Mouse (Mus musculus): ENCODE results near the gene Plce1. TPM values are rescaled to one million over a fixed set of nuclear protein-coding genes. Genes with fewer than 3 reads are reported as not detected.
"Not testable (repeated sequence)": the region's sequence is repeated elsewhere in the genome, so short reads cannot be mapped to it uniquely, and the experiment has no call there.

Gene Plce1
- polyA plus RNA-seq, 1 experiment = not detected

GRCm38 (mm10) chr19:38527475-38527874, 46.6 kb downstream of the Plce1 start:
- TF ChIP-seq POLR2A (IDR thresholded peaks at IDR 0.05; ENCODE audit: borderline replicate concordance, low read depth, low read length) = no peak
- H3K4me3 ChIP-seq (ENCODE audit: insufficient read depth, low read length) = no peak overlapping the region
- H3K27ac ChIP-seq (ENCODE audit: insufficient read depth, low read depth, low read length) = no peak overlapping the region
- no peaks in the 10 kb centered on the region for H3K4me1 ChIP-seq (ENCODE audit: control insufficient read depth, insufficient read depth, low read length)

- H3K4me1 ChIP-seq (ENCODE audit: control insufficient read depth, insufficient read depth, low read length) = no peaks in the 10 kb centered on the region
- no peak overlapping the region for H3K27ac ChIP-seq (ENCODE audit: insufficient read depth, low read depth, low read length)
- no peak for TF ChIP-seq CTCF (IDR thresholded peaks at IDR 0.05; ENCODE audit: low read depth, low read length)
- no peak for TF ChIP-seq POLR2A (IDR thresholded peaks at IDR 0.05; ENCODE audit: borderline replicate concordance, low read depth, low read length)
- no peak overlapping the region for H3K4me3 ChIP-seq (ENCODE audit: insufficient read depth, low read length)
Measured at GRCm38 (mm10) chr19:38533230-38533629, 52.3 kb downstream of the Plce1 start.

DNA sequence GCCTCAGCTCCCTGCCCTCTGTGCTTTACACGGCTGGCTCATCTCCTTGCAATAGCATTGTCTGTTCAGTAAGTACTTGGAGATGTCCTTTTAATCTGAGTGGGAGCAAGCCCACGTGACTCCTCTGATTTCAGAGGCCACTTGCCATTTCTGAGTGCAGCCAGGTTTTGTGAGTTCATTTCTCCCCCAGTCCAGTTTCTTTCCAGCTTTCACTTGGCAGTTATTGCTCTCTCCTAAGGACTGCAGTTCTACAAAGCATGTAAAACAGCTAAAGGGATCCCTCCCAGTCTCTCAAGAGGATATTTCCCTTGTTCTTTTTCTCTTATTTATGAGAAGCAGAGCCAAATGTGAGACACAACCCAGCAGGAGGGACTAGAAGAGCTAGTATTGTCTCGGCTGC, 58.4 kb downstream of the Plce1 start:
- H3K4me1 ChIP-seq (ENCODE audit: control insufficient read depth, insufficient read depth, low read length) = no peaks in the 10 kb centered on the region
- H3K4me3 ChIP-seq (ENCODE audit: insufficient read depth, low read length) = no peak overlapping the region
- TF ChIP-seq POLR2A (IDR thresholded peaks at IDR 0.05; ENCODE audit: borderline replicate concordance, low read depth, low read length) = no peak
- TF ChIP-seq CTCF (IDR thresholded peaks at IDR 0.05; ENCODE audit: low read depth, low read length) = no peak
- H3K27ac ChIP-seq (ENCODE audit: insufficient read depth, low read depth, low read length) = no peak overlapping the region

- no peak overlapping the region for H3K27ac ChIP-seq (ENCODE audit: insufficient read depth, low read depth, low read length)
- H3K4me3 ChIP-seq (ENCODE audit: insufficient read depth, low read length) = no peak overlapping the region
- H3K4me1 ChIP-seq (ENCODE audit: control insufficient read depth, insufficient read depth, low read length) = no peaks in the 10 kb centered on the region
- TF ChIP-seq POLR2A (IDR thresholded peaks at IDR 0.05; ENCODE audit: borderline replicate concordance, low read depth, low read length) (no peak), CTCF (IDR thresholded peaks at IDR 0.05; ENCODE audit: low read depth, low read length) (no peak)
Measured at GRCm38 (mm10) chr19:38540549-38540948, 59.6 kb downstream of the Plce1 start.

DNA sequence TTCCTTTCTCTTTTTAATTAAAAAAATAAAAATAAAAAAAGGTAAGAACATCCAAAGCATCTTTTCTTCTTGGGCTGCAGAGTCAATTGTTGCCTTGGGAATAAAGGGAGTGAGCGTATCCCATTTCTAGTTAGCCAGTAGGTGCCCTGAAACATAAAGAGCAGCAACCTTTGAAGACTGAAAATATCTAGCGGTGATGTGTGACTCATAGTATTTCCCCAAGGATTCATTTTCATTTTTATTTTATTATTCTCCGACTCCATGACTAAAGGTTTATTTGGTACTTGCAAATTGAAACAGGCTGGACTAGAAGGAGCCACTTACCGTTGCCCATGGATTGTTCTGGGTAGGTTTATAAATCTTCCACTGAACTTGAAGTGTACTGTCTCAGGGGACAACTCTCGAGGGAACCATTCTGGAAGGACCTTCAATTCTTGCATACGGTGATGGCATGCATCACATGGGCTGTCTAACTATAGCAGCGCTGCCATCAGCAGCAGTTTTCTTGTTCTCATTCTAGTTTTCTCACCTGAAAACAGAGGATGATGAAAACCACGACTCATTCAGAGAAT, 68.7 kb downstream of the Plce1 start:
- no peaks in the 10 kb centered on the region for H3K4me1 ChIP-seq (ENCODE audit: control insufficient read depth, insufficient read depth, low read length)
- H3K4me3 ChIP-seq (ENCODE audit: insufficient read depth, low read length) = no peak overlapping the region
- no peak for TF ChIP-seq CTCF (IDR thresholded peaks at IDR 0.05; ENCODE audit: low read depth, low read length)
- TF ChIP-seq POLR2A (IDR thresholded peaks at IDR 0.05; ENCODE audit: borderline replicate concordance, low read depth, low read length) = no peak
- no peak overlapping the region for H3K27ac ChIP-seq (ENCODE audit: insufficient read depth, low read depth, low read length)

- no peaks in the 10 kb centered on the region for H3K4me1 ChIP-seq (ENCODE audit: control insufficient read depth, insufficient read depth, low read length)
- H3K4me3 ChIP-seq (ENCODE audit: insufficient read depth, low read length) = no peak overlapping the region
- TF ChIP-seq POLR2A (IDR thresholded peaks at IDR 0.05; ENCODE audit: borderline replicate concordance, low read depth, low read length) (no peak), CTCF (IDR thresholded peaks at IDR 0.05; ENCODE audit: low read depth, low read length) (no peak)
- H3K27ac ChIP-seq (ENCODE audit: insufficient read depth, low read depth, low read length) = no peak overlapping the region
Measured at GRCm38 (mm10) chr19:38553551-38553950, 72.6 kb downstream of the Plce1 start.

GRCm38 (mm10) chr19:38555399-38555798, 74.5 kb downstream of the Plce1 start:
- Histone ChIP-seq H3K27ac (ENCODE audit: insufficient read depth, low read depth, low read length) (no peak overlapping the region), H3K4me3 (ENCODE audit: insufficient read depth, low read length) (no peak overlapping the region), H3K4me1 (ENCODE audit: control insufficient read depth, insufficient read depth, low read length) (no peaks in the 10 kb centered on the region)
- no peak for TF ChIP-seq CTCF (IDR thresholded peaks at IDR 0.05; ENCODE audit: low read depth, low read length)
- no peak for TF ChIP-seq POLR2A (IDR thresholded peaks at IDR 0.05; ENCODE audit: borderline replicate concordance, low read depth, low read length)

- no peak overlapping the region for H3K27ac ChIP-seq (ENCODE audit: insufficient read depth, low read depth, low read length)
- no peak for TF ChIP-seq POLR2A (IDR thresholded peaks at IDR 0.05; ENCODE audit: borderline replicate concordance, low read depth, low read length)
- H3K4me1 ChIP-seq (ENCODE audit: control insufficient read depth, insufficient read depth, low read length) = no peaks in the 10 kb centered on the region
- no peak overlapping the region for H3K4me3 ChIP-seq (ENCODE audit: insufficient read depth, low read length)
Measured at GRCm38 (mm10) chr19:38558816-38559215, 77.9 kb downstream of the Plce1 start.

GRCm38 (mm10) chr19:38561887-38562286, 81.0 kb downstream of the Plce1 start:
- H3K27ac ChIP-seq (ENCODE audit: insufficient read depth, low read depth, low read length); H3K4me3 ChIP-seq (ENCODE audit: insufficient read depth, low read length); H3K4me1 ChIP-seq (ENCODE audit: control insufficient read depth, insufficient read depth, low read length): not testable (repeated sequence)

- Histone ChIP-seq H3K4me1 (ENCODE audit: control insufficient read depth, insufficient read depth, low read length) (no peaks in the 10 kb centered on the region), H3K27ac (ENCODE audit: insufficient read depth, low read depth, low read length) (no peak overlapping the region), H3K4me3 (ENCODE audit: insufficient read depth, low read length) (no peak overlapping the region)
- TF ChIP-seq POLR2A (IDR thresholded peaks at IDR 0.05; ENCODE audit: borderline replicate concordance, low read depth, low read length) (no peak), CTCF (IDR thresholded peaks at IDR 0.05; ENCODE audit: low read depth, low read length) (no peak)
Measured at GRCm38 (mm10) chr19:38566156-38566555, 85.2 kb downstream of the Plce1 start.

- Histone ChIP-seq H3K27ac (ENCODE audit: insufficient read depth, low read depth, low read length) (no peak overlapping the region), H3K4me1 (ENCODE audit: control insufficient read depth, insufficient read depth, low read length) (no peaks in the 10 kb centered on the region)
Measured at GRCm38 (mm10) chr19:38566752-38567151, 85.8 kb downstream of the Plce1 start.

More at GRCm38 (mm10) chr19:38566752-38567151, 85.8 kb downstream of the Plce1 start:
- TF ChIP-seq CTCF (IDR thresholded peaks at IDR 0.05; ENCODE audit: low read depth, low read length) (no peak), POLR2A (IDR thresholded peaks at IDR 0.05; ENCODE audit: borderline replicate concordance, low read depth, low read length) (no peak)
- no peak overlapping the region for H3K4me3 ChIP-seq (ENCODE audit: insufficient read depth, low read length)
